Mouse (Mus musculus): ENCODE results near the gene Cadm3. TPM values are rescaled to one million over a fixed set of nuclear protein-coding genes. Genes with fewer than 3 reads are reported as not detected.
A peak's percentile ranks its signal among the peaks of the same experiment; 100 is the strongest.
"Not testable (repeated sequence)": the region's sequence is repeated elsewhere in the genome, so short reads cannot be mapped to it uniquely, and the experiment has no call there.

Gene Cadm3
- total RNA-seq, 2 experiments from 2014 or later: 4.0 to 8.9 TPM

DNA sequence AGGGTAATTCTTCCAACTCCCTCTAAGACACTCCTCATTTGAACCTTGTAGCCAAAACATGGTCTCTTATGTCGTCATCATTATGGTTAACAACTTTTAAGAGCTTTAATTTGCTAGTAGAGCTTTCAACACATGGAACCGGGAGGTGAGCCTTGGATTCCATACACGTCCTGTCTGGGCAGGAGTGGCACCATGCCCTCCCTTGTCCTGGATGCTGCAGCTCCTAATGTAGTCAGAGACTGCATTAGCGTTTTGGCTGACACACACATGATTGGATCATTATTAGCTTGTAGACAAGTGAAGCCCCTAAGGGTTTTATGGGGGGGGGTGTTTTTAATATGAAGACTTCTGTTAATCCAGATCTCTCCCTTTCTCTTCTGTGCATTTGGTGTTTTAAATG, 42.5 kb downstream of the Cadm3 start:
- no peak for DNase-seq (ENCODE audit: low spot score in 2 of 2)

DNA sequence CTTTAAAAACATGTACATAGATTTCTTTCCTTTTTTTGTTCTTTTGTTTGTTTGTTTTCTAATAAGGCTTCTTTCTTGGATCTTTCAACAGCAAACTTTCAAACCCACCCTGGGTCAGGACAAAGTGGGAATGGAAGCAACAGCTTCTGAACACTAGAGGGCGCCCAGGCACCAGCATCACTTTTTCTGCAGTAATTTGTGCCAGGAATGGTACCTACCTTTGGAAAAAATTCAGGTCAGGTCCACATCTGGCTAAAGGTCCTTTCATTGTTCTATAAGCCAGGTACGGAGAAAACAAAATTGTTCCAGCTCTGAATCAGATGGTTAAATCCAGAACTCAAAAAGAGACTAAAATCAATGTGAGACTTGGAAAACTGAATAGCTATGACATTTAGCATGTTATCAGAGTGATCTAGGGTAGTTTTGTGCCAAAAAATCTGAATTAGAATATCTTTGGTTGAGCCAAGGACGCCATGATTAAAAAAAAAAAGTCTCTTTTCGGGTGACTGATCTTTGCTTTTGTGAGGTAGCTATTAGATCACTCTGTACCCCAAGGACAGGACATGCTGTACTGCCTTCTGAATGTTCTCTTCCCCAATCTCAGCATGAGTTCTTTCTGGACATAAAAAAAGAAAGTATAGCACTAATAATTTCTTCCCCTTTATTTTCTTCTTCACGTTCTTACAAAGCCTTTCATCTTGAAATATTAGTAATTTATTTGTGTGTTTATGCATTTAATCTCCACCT, 43.5 kb downstream of the Cadm3 start:
- DNase-seq (ENCODE audit: low spot score in 2 of 2): peak; percentile 27 to 45

DNA sequence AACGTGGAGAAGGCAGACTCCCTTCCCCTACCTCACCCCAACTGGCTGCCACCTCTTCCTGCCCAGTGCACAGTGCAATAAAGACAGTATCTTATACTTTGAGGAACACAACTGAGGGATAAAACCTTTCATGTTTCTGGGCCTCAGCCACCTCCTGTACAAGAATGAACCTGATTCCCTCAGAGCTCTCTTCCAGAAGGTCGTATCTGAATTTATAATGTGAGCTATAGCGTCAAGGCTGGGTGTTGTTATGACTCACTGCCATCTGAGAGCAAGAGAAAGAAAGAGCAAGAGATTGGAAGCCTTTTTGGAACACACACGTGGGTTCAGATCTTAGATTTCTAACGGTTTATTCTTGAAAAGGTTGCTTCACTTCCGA, 45.3 kb downstream of the Cadm3 start:
- no peak for DNase-seq (ENCODE audit: low spot score in 2 of 2)

DNA sequence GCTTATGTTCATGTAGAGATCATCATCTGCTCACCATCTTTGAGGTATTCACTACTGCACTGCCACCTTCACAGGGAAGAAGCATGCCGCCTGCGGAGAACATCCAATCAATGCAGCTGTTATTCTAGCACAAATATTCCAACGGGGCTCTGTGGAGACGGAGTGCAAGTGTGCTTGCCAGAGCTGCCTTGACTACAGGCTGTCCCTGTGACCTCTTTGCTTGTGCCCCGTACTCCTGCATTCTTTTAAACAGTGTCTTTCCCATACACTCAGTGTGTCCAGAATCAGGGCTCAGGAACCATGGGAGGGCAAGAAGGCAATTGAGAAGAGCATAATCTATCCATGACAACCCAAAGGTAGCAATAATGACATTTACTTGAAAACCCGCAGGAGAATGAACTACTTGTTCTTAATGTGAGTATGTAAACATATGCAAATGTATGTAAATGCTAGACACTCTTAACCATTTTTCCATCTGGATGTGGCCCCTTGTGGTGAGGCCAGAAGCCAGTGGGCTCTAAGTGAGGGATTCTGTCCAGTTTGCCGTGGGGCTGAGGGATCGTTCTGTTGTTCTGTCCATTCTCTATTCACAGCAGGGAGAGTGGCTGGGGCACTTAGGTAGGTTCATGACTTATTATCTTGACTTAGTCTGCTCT, 45.8 kb downstream of the Cadm3 start:
- no peak for DNase-seq (ENCODE audit: low spot score in 2 of 2)

DNA sequence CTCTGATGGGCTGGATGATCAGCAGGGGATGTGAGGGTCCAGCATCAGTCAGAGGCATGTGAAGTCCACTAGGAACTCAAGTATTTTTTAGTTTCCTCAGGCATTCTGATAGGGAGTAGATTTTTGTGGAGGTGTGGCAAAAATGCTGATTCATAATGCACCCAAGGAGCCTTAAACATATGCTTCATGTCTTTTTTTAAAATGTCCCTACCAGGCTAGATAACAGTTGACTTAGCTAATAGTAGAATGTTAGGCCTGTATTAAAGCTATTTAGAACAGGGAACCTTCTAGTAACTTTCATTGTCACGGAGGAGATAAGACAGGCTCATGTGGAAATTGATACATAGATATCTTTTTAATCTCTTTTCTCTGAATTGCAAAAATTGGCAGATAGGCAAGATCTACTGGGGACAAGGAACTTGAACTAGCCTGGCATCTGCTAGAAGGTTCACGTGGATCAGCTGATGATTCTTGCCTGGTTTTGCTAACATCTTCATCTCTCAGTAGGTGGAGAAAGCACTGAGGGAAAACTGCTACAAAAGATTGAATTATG, 49.5 kb downstream of the Cadm3 start:
- DNase-seq (ENCODE audit: low spot score in 2 of 2): no peak

DNA sequence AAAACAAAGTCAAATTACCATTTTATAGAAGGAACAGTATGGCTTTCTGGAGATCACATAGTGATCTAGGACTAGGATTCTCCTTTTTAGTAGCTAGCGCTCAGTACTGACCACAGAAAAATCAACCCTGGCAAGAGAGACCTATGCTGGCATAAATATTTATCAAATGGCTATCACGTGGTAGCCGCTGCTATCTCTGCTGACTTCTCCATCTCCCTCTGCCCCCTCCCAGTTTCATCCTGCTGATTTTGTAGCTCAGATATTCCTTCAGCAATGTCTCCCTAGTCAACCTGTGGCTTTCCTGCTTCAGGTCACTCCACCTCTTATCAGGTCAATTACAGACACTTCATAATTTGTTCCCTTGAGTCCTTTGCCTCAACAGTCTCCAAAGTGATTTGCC, 51.8 kb downstream of the Cadm3 start:
- no peak for DNase-seq (ENCODE audit: low spot score in 2 of 2)

DNA sequence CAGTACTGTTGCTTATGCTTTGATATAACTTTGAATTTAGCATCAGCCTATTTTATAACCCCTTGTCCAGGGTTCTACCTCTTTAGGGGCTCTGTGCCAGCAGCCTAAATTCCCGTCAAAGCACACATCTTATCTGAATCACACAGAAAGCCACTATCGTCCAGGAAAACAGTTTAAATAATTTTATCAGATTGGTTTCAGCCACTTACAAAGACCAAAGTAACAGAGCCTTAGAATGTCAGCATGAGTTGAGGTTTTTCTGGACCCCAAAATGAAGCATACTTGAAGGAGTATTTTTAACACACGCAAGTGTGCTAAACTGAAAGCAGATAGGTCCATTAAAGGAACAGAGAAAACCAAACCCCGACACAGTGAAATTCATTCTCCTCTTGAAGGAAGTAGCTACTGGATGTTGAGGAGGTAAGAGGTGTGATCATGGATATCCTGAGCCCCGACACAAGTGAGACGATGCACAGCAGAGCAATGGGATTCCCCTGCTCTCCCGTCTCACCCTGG, 53.9 kb downstream of the Cadm3 start:
- DNase-seq (ENCODE audit: low spot score in 2 of 2): not testable (repeated sequence)

DNA sequence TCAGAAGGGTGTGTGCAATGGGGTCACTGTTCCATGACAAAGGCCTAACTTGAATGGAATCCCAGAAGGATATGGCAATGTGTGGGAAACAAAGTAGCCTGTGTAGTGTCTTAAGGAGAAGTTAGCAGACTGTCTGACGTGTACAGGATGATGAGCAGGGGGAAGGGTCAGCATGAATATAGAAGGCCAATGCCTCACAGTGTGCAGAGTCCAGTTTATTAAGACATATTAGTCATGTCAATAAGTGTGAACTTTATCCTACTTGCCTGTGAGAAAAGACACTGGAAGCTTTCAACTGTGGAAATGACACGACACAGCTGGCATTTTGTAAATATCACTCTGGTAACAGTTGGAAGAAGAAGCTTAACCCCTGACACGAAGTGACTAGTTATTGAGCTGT, 64.7 kb downstream of the Cadm3 start:
- not testable (repeated sequence) for DNase-seq (ENCODE audit: low spot score in 2 of 2)

Other genes starting within 250 kb of the Cadm3 start
- not detected for gene Olfr1408, start 230.3 kb downstream of the Cadm3 start, total RNA-seq (2021)
- gene Olfr1406, start 177.1 kb downstream of the Cadm3 start, total RNA-seq (2021): not detected
- gene Olfr218, start 169.9 kb downstream of the Cadm3 start, total RNA-seq (2021): not detected
- gene Olfr1404, start 155.3 kb downstream of the Cadm3 start, total RNA-seq (2021): not detected
- gene Fcer1a, start 140.5 kb downstream of the Cadm3 start, total RNA-seq (2021): under 1 TPM in 1 of 2 experiments, not detected in 1; 0.42 TPM
- not detected for gene Olfr418, start 101.7 kb downstream of the Cadm3 start, total RNA-seq (2021)
- not detected for gene Mptx2, start 89.9 kb downstream of the Cadm3 start, total RNA-seq (2021)
- gene Ackr1, start 33.9 kb downstream of the Cadm3 start, total RNA-seq (2021): 1 to 10 TPM in 1 of 2 experiments, under 1 TPM in 1; 0.63 to 2.0 TPM
- gene Aim2, start 16.8 kb downstream of the Cadm3 start, total RNA-seq (2021): 1 to 10 TPM; 1.1 to 2.0 TPM
- gene Ifi206, start 123.3 kb upstream of the Cadm3 start, total RNA-seq (2021): 1 to 10 TPM in 1 of 2 experiments, under 1 TPM in 1; 0.53 to 1.2 TPM
- gene Ifi214, start 168.3 kb upstream of the Cadm3 start, total RNA-seq (2021): not detected
- gene Ifi213, start 231.6 kb upstream of the Cadm3 start, total RNA-seq (2021): 1 to 10 TPM; 1.5 to 2.5 TPM

Measured in adrenal gland, adult 18-20 months (tissue).